Mouse (Mus musculus) erythroblast, adult 5-6 weeks (primary cell): ENCODE results near the gene Patj. TPM values are rescaled to one million over a fixed set of nuclear protein-coding genes. Genes with fewer than 3 reads are reported as not detected.

Experiments
- ATAC-seq: replicated peaks from 2 replicates; pipeline ENCODE4 v1.8.0; 2016; ENCODE audit warnings: moderate number of reproducible peaks, mild to moderate bottlenecking, moderate TSS enrichment, inconsistent platforms; ENCODE audit not compliant: poor library complexity, low FRiP score, severe bottlenecking
- total RNA-seq, 2 experiments: library from RNA; stranded (forward) in 1 of 2; stranded (reverse) in 1 of 2; fragments of 150-400 nt in 1 of 2; fragments of 200-764, 138-1000 nt in 1 of 2; gene quantifications; 2 replicates each; pipeline versions ENCODE4 v1.2.3 to v1.2.4; 2015 to 2017; ENCODE audit warnings: low replicate concordance in 2 of 2

Patj gene
- total RNA-seq, 2 experiments from 2014 or later: 0.34 TPM; not detected in 1

DNA sequence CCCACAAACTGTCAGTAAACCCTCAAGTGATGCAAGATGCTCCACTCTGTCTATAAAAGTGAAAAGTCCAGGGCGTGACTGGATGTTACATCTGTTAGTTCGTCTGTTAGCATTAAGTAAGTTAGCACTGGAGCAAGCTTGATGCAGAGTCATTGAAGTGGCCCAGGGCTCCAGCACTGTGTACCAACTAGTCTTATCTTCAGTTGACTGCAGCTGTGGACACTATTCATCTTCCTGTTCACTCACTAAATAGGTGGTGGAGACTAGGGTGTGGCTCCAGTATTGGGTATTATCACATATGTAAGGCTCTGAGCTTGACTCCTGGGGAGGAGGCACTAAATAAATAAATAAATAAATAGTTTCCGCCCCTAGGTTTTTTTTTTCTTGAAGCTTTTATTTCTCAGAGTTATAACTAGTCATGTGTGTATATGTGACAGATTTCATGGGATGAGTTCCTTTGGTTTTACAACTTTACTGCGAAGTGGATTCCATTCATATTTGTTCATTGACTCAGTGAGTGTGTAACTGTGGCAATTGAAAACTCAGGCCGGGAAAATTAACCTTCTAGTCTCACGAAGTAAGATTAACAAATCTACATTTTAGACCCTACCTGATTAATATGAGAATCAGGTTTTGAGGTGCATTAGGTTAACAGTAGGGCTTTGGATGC is 168.7 kb downstream of the Patj start:
- no peak for ATAC-seq

DNA sequence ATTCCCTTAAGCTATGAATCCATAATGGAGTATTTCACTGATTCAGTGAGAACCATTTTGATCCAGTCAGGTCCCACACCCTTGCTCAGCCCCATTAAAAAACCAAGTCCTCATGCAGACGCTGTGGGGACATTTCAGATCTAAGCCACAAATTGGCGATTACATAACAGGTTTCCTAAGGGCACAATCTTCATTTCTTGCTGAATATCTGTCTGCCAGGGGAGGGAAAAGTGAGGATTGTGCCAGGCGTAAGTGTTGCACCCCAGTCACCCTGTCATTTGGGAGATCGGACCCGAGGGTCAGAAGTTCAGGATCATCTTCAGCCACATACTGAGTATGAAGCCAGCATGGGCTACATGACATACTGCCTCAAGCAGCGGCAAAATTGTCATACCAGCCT is 171.2 kb downstream of the Patj start:
- no peak for ATAC-seq

DNA sequence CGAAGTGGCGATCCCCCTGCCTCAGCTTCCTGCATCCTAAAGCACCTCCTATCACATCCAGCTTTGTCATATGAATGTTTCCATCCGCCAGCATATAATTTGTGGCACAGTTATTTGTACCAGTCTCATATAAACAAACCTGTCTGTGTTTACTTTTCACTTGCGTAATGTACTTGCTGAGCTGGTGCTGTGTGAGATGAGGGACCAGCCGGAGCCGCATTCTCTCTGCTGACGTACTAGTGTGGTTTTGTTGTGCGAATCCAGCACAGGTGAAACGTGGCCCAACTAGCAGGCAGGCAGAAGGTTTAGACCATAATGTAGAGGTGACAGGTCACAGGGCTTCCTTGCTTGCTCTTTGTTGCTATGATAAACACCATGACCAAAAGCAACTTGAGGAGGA is 171.9 kb downstream of the Patj start:
- ATAC-seq: no peak

GRCm38 (mm10) chr4:98569904-98570303 is 174.3 kb downstream of the Patj start:
- ATAC-seq: no peak

GRCm38 (mm10) chr4:98577275-98577674 is 181.7 kb downstream of the Patj start:
- ATAC-seq: no peak

DNA sequence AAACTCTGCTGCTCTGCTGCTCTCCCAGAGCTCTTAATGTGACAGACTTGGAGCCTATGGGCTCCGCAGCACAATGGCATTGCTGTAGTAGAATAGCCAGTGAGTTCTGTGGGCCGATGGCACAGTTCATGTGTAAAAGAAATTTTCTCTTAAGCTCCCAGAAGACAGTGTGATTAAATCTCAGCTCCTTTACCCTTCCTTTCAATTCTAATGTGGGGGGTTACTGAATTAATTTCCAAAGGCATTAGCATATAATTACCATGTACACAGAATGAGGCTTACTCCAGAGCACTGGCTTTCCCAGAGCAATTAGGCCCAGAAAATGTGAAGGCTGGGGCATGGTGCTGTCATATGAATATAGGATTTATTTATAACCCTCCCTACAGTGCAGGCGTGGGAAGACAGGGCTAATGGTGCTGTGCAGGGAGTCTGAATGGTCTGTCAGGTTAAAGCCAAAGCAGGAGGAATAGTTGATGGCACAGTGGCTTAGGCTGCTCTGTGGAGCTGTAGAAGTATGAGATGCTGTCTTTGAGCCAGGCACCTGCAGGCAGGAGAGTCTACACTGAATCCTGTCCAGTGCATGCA is 182.5 kb downstream of the Patj start:
- ATAC-seq: no peak

GRCm38 (mm10) chr4:98581456-98581855 is 185.9 kb downstream of the Patj start:
- ATAC-seq: no peak

GRCm38 (mm10) chr4:98584023-98584422 is 188.4 kb downstream of the Patj start:
- ATAC-seq: no peak

DNA sequence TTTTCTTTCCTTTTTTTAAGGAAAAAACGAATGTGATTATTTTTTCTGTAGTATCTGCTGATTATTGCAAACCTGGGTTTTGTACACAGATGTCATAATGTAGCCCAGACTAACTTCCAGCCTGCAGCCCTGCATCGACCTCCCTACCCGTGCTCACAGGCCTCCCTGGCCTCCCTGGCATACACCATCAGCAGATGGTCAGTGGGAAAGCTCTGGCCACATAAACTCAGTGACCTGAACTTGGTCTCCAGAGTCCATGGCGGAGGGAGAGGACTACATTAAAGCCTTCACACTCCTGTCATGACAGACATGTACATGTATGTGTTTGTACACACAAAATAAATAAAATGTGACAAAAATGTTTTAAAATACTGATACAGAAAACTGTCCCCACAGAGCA is 190.7 kb downstream of the Patj start:
- no peak for ATAC-seq

- ATAC-seq: no peak
Measured at GRCm38 (mm10) chr4:98587686-98588085, 192.1 kb downstream of the Patj start.

DNA sequence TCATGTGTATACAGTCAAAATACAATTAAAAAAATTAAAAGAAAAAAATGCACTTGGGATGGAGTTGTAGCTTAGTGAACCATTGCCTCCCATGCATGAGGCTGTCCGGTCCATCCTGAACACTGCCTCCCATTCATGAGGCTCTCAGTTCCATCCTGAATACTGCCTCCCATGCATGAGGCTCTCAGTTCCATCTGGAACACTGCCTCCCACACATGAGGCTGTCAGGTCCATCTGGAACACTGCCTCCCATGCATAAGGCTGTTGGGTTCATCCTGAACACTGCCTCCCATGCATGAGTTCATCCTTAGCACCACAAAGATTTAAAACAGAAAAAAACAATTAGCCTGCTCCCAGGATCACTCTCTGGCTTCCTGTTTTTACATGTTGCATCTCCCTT is 198.4 kb downstream of the Patj start:
- no peak for ATAC-seq

DNA sequence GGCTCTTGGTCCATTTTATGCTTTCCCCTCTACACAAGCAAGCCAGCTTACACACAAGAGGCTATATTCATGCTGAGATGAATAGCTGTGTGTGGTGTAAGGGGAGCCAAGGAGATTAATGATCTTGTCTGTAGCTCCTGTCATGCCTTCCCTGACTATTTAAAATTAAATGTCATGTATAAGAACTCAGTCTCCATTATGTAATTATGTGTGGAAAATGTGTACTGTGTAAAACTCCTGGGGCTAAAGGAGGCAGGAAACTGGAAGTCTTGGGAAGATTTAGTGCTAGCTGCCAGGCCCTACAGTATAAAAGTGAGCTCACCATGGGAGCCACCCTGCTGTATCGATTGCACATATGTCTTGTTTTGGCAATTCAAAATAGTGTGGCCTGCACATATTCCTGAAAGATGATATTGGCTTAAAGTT is 203.0 kb downstream of the Patj start:
- no peak for ATAC-seq

DNA sequence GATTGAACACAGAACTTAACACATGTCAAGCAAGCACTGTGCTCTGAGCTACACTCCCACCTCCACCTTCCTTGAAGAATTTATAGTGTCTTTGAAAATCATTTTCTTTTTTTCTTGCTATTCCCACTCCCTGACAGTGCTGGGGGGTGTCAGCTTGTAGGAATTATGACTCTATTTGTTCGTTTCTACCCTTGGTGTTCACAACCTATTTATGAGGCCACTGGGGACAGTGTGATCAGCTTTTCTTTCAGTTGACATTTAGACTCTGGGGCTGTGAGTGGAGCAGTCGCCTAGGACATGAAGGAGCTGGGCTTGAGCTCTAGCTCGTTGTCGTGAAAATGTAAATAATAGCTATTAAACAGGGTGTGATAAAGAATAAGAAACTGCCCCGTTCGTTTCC is 203.8 kb downstream of the Patj start:
- no peak for ATAC-seq

DNA sequence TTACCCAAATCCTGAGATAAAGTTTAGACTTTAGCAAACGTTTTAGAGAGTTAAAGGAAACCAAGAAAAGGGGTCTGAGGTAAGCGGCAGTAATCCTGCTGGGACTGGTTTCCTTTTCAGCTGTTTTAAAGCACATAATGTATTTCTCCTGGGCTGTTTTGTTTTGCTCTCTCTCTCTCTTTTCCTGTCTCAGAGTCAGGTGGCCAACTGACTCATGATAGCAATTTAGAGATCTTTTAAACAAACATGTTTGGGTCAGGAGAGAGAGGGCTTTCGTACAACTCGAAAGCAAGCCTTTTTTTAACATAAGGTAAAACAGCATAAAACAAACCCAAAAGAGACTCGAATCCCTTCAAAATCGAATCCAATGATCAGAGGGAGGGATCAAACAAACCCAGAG is 207.5 kb downstream of the Patj start:
- ATAC-seq: no peak

GRCm38 (mm10) chr4:98610501-98610900 is 214.9 kb downstream of the Patj start:
- ATAC-seq: no peak

DNA sequence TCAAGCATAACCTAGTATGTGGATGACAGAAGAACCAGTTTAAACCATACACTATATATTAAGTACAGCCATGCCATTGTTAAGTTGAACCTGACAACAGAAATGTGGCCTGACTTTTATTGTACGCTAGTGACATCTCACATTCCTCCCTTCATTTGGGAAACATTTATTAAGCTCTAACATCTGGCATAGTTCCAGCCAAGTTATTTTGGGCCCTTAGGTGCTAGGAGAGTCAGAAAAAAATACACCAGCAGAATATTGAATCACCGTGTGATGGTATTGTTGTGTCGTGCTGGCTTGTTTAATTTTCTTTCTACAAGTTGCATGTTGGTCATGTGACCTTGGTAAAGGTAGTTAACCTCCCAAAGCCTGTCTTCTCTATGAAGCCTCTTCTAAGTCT is 218.8 kb downstream of the Patj start:
- ATAC-seq: no peak

DNA sequence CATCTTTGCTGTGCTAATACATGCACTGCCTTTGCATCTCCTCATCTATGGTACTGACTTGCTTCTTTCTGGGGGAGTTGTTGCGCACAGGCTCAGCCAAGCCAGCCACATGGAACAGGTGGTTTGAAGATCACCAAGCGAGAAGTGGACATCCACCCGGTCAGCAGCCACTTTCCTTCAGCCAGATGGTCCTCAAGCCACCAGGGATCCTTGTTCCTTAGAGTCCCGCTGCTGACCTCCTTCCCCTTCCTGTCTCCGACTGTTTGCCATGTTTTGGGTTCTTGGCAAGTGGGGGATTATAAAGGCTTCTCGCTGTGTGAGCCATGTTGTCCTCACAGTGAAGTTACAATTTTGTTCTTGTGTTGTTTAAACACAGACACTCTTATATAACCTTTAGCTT is 223.6 kb downstream of the Patj start:
- ATAC-seq: no peak

GRCm38 (mm10) chr4:98620986-98621784 is 225.6 kb downstream of the Patj start:
- no peak for ATAC-seq

DNA sequence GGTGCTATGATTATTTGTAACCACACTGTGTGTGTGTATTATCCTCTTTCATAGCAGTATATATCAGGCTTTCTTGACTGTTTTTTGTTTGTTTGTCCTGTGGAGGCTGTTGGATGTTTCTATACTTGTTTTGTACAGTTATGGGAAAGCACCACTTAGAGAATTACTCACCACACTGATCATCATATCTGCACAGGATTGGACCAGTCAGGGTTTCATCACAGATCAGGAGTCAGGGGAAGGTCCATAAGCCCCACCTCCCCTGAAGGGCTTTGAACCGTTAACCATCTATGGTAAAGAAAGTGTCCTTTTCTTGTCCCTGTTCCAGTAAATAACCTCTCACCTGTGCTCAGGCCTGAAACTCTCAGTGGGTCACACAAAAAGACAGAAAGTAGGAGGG is 226.6 kb downstream of the Patj start:
- no peak for ATAC-seq

- no peak for ATAC-seq
Measured at GRCm38 (mm10) chr4:98622996-98623673, 227.6 kb downstream of the Patj start.

DNA sequence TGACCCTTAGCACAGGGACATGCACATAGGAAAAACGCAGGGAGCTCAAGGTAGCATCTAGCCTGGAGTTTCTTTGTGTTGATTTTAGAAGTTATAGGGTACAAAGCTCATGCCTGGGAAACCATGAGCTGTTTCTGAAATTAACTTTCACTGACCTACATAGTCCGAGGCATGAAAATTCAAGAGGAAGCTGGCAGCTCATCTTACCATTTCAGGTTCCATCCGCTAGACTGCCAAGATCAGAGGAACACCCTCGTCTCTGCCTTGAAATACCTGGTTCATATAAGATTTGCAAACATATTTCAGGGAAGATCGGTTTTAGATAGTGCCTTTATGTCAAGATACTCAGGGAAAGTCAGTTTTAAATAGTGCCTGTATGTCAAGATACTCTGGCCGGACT is 232.7 kb downstream of the Patj start:
- ATAC-seq: no peak
